Mouse (Mus musculus) heart, postnatal 0 days (tissue): ENCODE measurements around the gene Cep57l1.

Experiments
- CTCF ChIP-seq: IDR thresholded peaks from 2 replicates; pipeline ENCODE4 v1.5.1; 2016; ENCODE audit warnings: antibody characterized with exemption, control low read depth, low read depth
- EP300 ChIP-seq: IDR thresholded peaks from 2 replicates; pipeline ENCODE4 v1.6.1; 2016; ENCODE audit warnings: antibody characterized with exemption, low read depth

GRCm38 (mm10) chr10:41848721-41849120 lies 39.0 kb upstream of the Cep57l1 start:
- TF ChIP-seq CTCF (no peak), EP300 (no peak)
